Mouse (Mus musculus) spleen, postnatal 4 days (tissue): ENCODE results near the gene Slc30a10.

Source experiments
- DNase-seq, 2 experiments: peaks; one replicate each; pipeline ENCODE4 v3.0.0; 2022; ENCODE audit warnings: low spot score in 2 of 2

Slc30a10 gene

DNA sequence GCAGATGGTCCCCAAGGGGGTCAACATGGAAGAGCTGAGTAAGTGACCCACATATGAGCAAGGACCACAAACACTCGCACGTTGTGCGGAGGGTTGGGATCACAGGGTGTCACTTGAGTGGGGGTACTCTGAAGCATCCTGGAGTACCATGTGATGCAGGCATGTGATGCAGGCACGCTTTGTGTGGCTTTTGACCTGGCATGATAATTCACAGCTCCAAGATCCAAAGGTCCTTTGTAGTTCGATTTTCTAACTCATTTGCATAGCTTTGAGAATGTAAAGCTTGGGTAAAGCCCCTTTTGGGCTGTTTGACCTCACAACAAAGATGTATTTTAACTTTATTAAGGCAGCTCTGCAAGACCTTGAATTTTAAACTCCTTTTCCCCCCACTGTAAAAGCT lies 8.2 kb downstream of the Slc30a10 start:
- no peak for DNase-seq

GRCm38 (mm10) chr1:185469551-185470021 lies 14.9 kb downstream of the Slc30a10 start:
- DNase-seq = peak in 1 of 2 experiments; percentile 41

- DNase-seq = peak; percentile 66 to 73
These were observed 17.5 kb downstream of the Slc30a10 start for GRCm38 (mm10) chr1:185472025-185472720.

GRCm38 (mm10) chr1:185472730-185473129 lies 18.1 kb downstream of the Slc30a10 start:
- DNase-seq = no peak

DNA sequence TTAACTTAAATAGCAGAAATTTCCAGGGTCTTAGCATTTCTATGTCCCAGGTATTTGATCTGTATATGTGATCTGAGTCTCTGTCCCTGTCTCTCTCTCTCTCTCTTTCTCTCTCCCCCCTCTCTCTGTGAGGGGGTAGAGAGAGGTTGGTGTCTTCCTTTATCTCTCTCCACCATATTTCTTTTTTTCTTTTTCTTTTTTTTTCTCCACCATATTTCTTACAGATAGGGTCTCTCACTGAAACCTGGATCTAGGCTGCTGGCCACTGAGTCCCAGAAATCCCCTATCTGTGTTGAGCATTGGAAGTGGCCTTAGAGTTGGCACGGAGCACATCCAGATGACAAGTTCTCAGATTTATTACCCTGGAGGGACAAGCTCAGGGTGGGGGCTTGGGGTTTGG lies 18.8 kb downstream of the Slc30a10 start:
- no peak for DNase-seq

- DNase-seq = no peak
These were observed 25.2 kb downstream of the Slc30a10 start for GRCm38 (mm10) chr1:185479861-185480260.

DNA sequence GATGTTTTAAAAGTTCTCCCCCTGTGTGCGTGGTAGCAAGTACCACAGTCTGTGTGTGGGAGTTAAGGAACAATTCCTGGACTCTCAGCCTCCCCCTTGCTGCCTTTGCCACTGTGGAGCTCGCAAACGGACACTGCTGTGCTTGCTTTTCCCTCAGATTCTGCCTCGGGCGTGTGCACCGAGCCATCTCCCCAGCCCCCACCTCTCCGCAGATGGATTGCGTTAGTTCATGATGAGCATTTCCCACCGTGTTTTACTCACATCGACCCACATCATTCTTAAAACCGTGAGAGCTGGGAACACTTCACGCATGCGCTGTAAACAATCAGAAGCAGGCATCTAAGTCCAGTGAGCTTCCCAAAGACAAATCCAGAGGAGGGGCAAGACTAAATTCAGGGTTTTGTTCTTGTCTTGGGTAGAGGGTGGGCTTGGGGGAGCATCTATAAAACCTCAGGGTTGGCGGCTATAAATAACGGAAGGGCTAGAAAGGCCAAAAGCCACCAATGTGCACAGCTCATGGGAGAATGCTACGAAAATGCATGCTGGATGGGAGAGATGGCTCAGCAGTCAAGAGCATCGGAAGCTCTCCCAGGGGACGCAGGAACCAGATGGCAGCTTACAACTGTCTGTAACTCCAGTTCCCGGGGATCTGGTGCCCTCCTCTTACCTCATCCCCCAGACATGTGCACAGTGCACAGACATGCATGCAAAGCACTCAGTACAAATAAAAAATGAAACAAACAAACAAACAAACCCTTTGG lies 27.5 kb downstream of the Slc30a10 start:
- no peak for DNase-seq

- DNase-seq = no peak
These were observed 28.1 kb downstream of the Slc30a10 start for GRCm38 (mm10) chr1:185482762-185483161.

- no peak for DNase-seq
These were observed 28.9 kb downstream of the Slc30a10 start for GRCm38 (mm10) chr1:185483356-185484057.

DNA sequence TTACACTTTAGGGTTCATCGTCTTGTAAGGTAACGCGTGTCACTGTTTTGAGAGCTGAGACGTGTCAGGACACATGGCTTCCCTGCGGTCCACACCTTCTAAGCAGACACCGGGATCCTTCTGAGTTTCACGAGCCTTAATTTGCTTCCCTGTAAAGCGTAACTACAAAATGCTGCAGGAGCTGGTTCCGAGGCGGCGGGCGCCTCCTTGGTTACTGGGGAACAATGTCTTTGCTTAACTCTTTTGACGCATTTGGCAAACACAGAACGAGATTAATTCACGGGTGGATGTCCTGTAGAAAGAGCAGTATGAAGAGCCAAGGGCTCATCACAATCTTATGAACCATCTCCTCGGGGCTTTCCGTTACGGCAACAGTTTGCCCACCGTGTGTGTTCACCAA lies 29.6 kb downstream of the Slc30a10 start:
- DNase-seq = no peak

GRCm38 (mm10) chr1:185489893-185490292 lies 35.2 kb downstream of the Slc30a10 start:
- DNase-seq = no peak

GRCm38 (mm10) chr1:185490603-185491002 lies 36.0 kb downstream of the Slc30a10 start:
- no peak for DNase-seq

GRCm38 (mm10) chr1:185493439-185494034 lies 38.9 kb downstream of the Slc30a10 start:
- DNase-seq = no peak

DNA sequence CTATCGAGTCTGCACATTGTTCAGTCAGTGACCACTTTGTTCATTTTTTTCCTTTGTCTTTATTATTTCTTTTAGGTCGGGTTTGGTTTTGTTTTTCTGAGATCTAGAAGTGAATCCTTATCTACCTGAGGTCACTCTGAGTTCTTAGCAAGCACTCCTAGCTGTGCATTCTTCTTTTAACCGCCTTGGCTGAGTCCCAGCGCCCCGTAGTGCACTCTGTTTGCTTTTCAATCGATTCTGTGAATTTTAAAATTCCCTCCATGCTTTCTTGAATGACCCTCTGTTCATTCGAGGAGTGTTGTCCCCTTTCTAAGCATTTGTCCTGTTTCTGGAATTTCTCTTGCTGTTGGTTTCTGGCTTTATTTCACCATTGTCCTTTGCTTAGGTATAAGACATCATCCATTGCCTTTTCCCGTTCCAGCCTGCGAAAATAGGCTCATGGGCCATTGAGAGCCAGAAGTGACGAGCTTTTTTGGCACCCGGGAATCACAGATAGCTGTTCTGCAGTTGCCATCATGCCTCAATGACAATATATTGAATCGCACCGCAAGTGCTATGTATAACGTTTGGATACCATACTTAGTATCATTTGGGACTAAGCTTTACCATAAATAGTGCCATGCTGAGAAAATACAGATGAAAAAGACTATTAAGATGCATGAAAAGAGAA lies 42.3 kb downstream of the Slc30a10 start:
- no peak for DNase-seq

DNA sequence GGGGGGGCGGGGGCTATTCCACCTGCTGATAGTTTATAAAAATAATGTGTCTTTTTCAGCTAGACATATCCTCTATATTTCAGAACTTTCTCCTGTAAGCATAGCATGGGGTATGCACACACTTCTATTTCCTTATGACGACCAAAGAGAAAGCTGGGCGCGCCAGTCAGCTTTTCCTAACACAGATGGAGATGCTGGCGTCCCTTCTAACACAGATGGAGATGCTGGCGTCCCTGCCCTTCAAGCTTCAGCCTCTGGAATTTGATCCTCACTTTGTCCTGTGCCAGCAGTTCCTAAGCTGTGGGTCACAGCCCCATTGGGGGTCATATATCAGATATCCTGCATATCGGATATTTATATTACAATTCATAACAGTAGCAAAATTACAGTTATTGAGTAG lies 46.0 kb downstream of the Slc30a10 start:
- no peak for DNase-seq

DNA sequence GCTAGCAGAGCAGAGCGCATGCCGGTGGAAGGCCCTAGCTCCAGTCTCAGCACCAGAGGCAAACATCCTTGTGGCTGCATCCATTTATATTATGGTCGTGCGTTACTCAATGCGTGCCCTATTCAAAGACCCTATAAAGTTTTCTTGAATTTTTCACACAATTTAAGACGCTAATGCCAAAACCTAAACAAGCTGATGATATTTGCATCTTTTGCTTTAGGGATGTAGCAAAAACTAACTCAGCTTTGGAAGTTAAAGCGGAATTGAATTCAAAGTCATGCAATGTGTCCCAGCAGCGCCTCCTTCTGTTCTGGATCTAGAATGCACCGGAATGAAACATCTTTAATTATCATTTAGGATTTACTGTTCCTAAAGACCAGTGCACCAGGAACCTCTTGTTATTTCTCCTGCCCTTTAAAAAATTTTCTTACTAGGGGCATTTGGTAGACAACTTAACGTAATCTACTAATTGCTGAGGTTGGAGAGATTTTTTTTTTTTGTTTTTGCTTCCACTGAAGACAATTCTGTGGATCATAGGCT lies 47.2 kb downstream of the Slc30a10 start:
- peak in 1 of 2 experiments; percentile 54 for DNase-seq

GRCm38 (mm10) chr1:185502550-185502949 lies 47.9 kb downstream of the Slc30a10 start:
- no peak for DNase-seq

GRCm38 (mm10) chr1:185509042-185509441 lies 54.4 kb downstream of the Slc30a10 start:
- DNase-seq = no peak

DNA sequence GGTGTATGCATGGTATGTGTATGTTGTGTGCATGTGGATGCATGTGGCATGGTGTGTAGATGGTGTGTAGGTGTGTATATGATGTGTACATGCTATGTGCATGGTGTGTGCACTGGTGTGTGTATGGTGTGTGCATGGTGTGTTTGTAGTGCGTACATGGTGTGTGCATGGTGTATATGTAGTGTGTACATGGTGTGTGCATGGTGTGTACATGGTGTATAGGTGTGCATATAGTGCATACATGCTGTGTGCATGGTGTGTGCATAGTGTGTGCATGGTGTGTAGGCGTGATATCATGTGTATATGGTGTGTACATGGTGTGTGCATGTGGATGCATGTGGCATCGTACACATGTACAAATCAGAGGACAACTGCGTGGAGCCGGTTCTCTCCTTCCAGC lies 56.7 kb downstream of the Slc30a10 start:
- DNase-seq = no peak

DNA sequence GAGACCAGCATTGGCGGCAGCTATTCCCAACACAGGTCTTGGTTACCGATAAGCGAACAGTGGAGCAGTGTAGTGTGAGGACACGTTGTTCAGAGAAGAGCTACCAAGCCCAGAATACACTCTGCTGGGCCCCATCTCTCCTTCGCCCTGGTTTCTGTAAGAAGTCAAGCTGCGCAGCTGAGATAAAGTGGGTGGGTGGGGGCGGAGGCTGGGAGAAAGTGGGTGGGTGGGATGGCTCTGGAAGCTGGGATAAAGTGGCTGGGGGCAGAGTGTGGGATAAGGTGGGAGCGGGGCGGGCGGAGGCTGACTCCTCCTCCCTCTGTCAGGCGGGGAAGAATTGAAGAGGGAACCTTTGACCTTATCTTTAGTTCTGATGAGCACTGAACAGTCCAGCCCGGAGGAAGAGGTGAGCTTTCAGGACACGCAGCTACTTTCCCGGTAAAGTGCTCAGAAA lies 60.9 kb downstream of the Slc30a10 start:
- DNase-seq = peak in 1 of 2 experiments; percentile 21

- no peak for DNase-seq
These were observed 61.4 kb downstream of the Slc30a10 start for GRCm38 (mm10) chr1:185516041-185516440.
